Mouse (Mus musculus) MEL (cell line): ENCODE measurements at regions not wholly inside any gene's neighbourhood (a gene's known extent, or its start where the extent isn't known, plus 50 kb on each side); places are given as distances from the start of the nearest gene placed in this dataset.

Source experiments
- BHLHE40 ChIP-seq: IDR thresholded peaks from 2 replicates; pipeline ENCODE4 v1.6.1; 2012; ENCODE audit warnings: low read depth, mild to moderate bottlenecking, inconsistent platforms, low read length, improper control_type of control experiment, borderline replicate concordance
- CHD2 ChIP-seq: IDR thresholded peaks from 2 replicates; pipeline ENCODE4 v1.6.1; 2011; ENCODE audit warnings: low read length, improper control_type of control experiment
- CTCF ChIP-seq, 3 experiments: IDR thresholded peaks in 2 of 3; conservative IDR thresholded peaks in 1 of 3; 2 replicates each; pipeline ENCODE4 v1.5.1; 2011 to 2012; ENCODE audit warnings: low read length in 3 of 3, low read depth in 2 of 3, mild to moderate bottlenecking in 2 of 3, improper control_type of control experiment in 1 of 3, inconsistent platforms in 1 of 3, mixed read lengths in 1 of 3, moderate library complexity in 1 of 3; ENCODE audit not compliant: control insufficient read depth in 1 of 3, insufficient read depth in 1 of 3, poor library complexity in 1 of 3, severe bottlenecking in 1 of 3
- EP300 ChIP-seq, 2 experiments: IDR thresholded peaks; 2 replicates each; pipeline ENCODE4 v1.6.1; 2011; ENCODE audit warnings: improper control_type of control experiment in 2 of 2, low read length in 2 of 2, low read depth in 1 of 2, mild to moderate bottlenecking in 1 of 2
- MYC ChIP-seq: IDR thresholded peaks from 2 replicates; pipeline ENCODE4 v1.6.1; 2011; ENCODE audit warnings: low read depth, mild to moderate bottlenecking, low read length, improper control_type of control experiment, moderate library complexity
- POLR2A ChIP-seq, 2 experiments: IDR thresholded peaks; 2 replicates each; pipeline ENCODE4 v1.6.1; 2011 to 2012; ENCODE audit warnings: low read length in 2 of 2, mild to moderate bottlenecking in 2 of 2, control low read depth in 1 of 2, improper control_type of control experiment in 1 of 2, low read depth in 1 of 2, moderate library complexity in 1 of 2; ENCODE audit not compliant: control insufficient read depth in 1 of 2, insufficient read depth in 1 of 2, poor library complexity in 1 of 2
- RAD21 ChIP-seq: IDR thresholded peaks from 2 replicates; pipeline ENCODE4 v1.6.1; 2011; ENCODE audit warnings: mild to moderate bottlenecking, low read depth, low read length, improper control_type of control experiment
- SIN3A ChIP-seq: IDR thresholded peaks from 2 replicates; pipeline ENCODE4 v1.6.1; 2012; ENCODE audit warnings: low read length, improper control_type of control experiment, inconsistent platforms
- TCF12 ChIP-seq: IDR thresholded peaks from 2 replicates; pipeline ENCODE4 v1.6.1; 2014; ENCODE audit warnings: low read depth, mild to moderate bottlenecking, inconsistent platforms, low read length, improper control_type of control experiment, moderate library complexity
- USF1 ChIP-seq: IDR thresholded peaks from 2 replicates; pipeline ENCODE4 v1.6.1; 2014; ENCODE audit warnings: low read depth, mild to moderate bottlenecking, inconsistent platforms, low read length, improper control_type of control experiment, moderate library complexity
- USF2 ChIP-seq, 2 experiments: IDR thresholded peaks; 2 replicates each; pipeline ENCODE4 v1.6.1; 2011 to 2012; ENCODE audit warnings: improper control_type of control experiment in 2 of 2, low read length in 2 of 2, borderline replicate concordance in 1 of 2, inconsistent platforms in 1 of 2, low read depth in 1 of 2, mild to moderate bottlenecking in 1 of 2; ENCODE audit not compliant: insufficient read depth in 1 of 2

GRCm38 (mm10) chr1:125013301-125013700 lies 422.2 kb downstream of the Actr3 start:
- TF ChIP-seq USF1 (no peak), CTCF (IDR thresholded peaks at IDR 0.05 in 2 of 3, conservative IDR thresholded peaks at IDR 0.05 in 1 of 3; ENCODE audit: control insufficient read depth in 1 of 3, insufficient read depth in 1 of 3, low read depth in 2 of 3, low read length in 3 of 3, poor library complexity in 1 of 3, severe bottlenecking in 1 of 3) (no peak), POLR2A (IDR thresholded peaks at IDR 0.05; ENCODE audit: control insufficient read depth in 1 of 2, insufficient read depth in 1 of 2, low read depth in 1 of 2, low read length in 2 of 2, poor library complexity in 1 of 2) (no peak), CHD2 (no peak), EP300 (IDR thresholded peaks at IDR 0.05; ENCODE audit: low read depth in 1 of 2, low read length in 2 of 2) (no peak), MYC (no peak), RAD21 (no peak), BHLHE40 (no peak), TCF12 (no peak), SIN3A (no peak), USF2 (IDR thresholded peaks at IDR 0.05; ENCODE audit: borderline replicate concordance in 1 of 2, insufficient read depth in 1 of 2, low read depth in 1 of 2, low read length in 2 of 2) (no peak)
